Mouse (Mus musculus) gastrocnemius, adult 2 months (tissue): Measurements from ENCODE around the gene Eif5b. TPM values are rescaled to one million over a fixed set of nuclear protein-coding genes. Genes with fewer than 3 reads are reported as not detected.
"Not testable (repeated sequence)": the region's sequence is repeated elsewhere in the genome, so short reads cannot be mapped to it uniquely, and the experiment has no call there.

Source experiments
- DNase-seq: peaks from one replicate; pipeline ENCODE4 v3.0.0; 2022
- H3K27ac ChIP-seq: fragments of 200-600 bp; 2 replicates; pipeline ENCODE4 v1.8.1; 2022; ENCODE audit warnings: mild to moderate bottlenecking
- H3K4me3 ChIP-seq: fragments of 200-600 bp; 2 replicates; pipeline ENCODE4 v1.8.1; 2022; ENCODE audit warnings: mild to moderate bottlenecking, moderate library complexity
- CTCF ChIP-seq: fragments of 200-600 bp; IDR thresholded peaks from 2 replicates; pipeline ENCODE4 v1.8.1; 2022; ENCODE audit warnings: antibody characterized with exemption, mild to moderate bottlenecking, moderate library complexity
- intact Hi-C: fragments of 180-260 bp; cut with DNase I; formaldehyde crosslinking; loops from one replicate; pipeline ENCODE4 v1.15.1; 2025
- total RNA-seq, 2 experiments: library from RNA; stranded (reverse); gene quantifications; 2 replicates each; pipeline ENCODE4 v1.2.3; 2021

Gene Eif5b
- total RNA-seq, 2 experiments from 2014 or later = 42.9 to 44.5 TPM

- TF ChIP-seq CTCF = no peak
- no peak overlapping the region for H3K4me3 ChIP-seq
- peak overlapping the region; percentile 32; the same call in 1 of the 2 replicates for H3K27ac ChIP-seq
- intact Hi-C loops = no loop called here
- DNase-seq = no peak
Observed at GRCm38 (mm10) chr1:38012509-38012908, 14.7 kb downstream of the Eif5b start.

GRCm38 (mm10) chr1:38014551-38015203, 16.9 kb downstream of the Eif5b start:
- no peak for TF ChIP-seq CTCF
- DNase-seq = no peak
- no peak overlapping the region for H3K27ac ChIP-seq
- intact Hi-C loops = no loop called here
- H3K4me3 ChIP-seq = no peak overlapping the region

DNA sequence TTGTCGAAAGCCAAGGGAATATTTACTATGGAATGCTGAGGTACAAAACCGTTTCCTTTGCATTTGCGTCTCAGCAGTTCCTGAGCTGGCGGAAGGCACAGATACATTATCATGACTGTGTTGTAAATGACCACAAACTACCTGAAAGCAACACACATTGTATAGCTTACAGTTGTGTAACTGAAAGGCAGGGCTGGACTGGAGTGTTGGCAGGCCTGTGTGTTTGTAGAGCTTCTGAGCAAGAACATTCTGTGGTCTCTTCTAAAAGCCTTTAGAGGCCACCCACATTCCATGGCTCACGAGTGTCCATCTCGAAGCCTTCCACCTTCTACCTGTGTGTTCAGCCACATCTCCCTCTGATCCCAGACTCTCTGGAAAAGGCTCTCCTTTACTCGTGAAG, 29.5 kb downstream of the Eif5b start:
- intact Hi-C loops = no loop called here
- no peak overlapping the region for H3K27ac ChIP-seq
- DNase-seq = no peak
- TF ChIP-seq CTCF = no peak
- no peak overlapping the region for H3K4me3 ChIP-seq

GRCm38 (mm10) chr1:38031391-38031790, 33.6 kb downstream of the Eif5b start:
- Histone ChIP-seq H3K4me3 (no peak overlapping the region), H3K27ac (peak overlapping the region; percentile 20; the same call in 1 of the 2 replicates)
- intact Hi-C loops = no loop called here
- no peak for TF ChIP-seq CTCF
- DNase-seq = no peak

GRCm38 (mm10) chr1:38035521-38035920, 37.7 kb downstream of the Eif5b start:
- H3K4me3 ChIP-seq = no peak overlapping the region
- intact Hi-C loops = no loop called here
- no peak for DNase-seq
- no peak overlapping the region for H3K27ac ChIP-seq
- no peak for TF ChIP-seq CTCF

- Histone ChIP-seq H3K4me3 (no peak overlapping the region), H3K27ac (no peak overlapping the region)
- DNase-seq = no peak
- intact Hi-C loops = no loop called here
- TF ChIP-seq CTCF = no peak
Observed at GRCm38 (mm10) chr1:38037375-38037774, 39.6 kb downstream of the Eif5b start.

GRCm38 (mm10) chr1:38038898-38039297, 41.1 kb downstream of the Eif5b start:
- Histone ChIP-seq H3K4me3 (no peak overlapping the region), H3K27ac (no peak overlapping the region)
- no peak for DNase-seq
- no peak for TF ChIP-seq CTCF
- intact Hi-C loops = no loop called here

DNA sequence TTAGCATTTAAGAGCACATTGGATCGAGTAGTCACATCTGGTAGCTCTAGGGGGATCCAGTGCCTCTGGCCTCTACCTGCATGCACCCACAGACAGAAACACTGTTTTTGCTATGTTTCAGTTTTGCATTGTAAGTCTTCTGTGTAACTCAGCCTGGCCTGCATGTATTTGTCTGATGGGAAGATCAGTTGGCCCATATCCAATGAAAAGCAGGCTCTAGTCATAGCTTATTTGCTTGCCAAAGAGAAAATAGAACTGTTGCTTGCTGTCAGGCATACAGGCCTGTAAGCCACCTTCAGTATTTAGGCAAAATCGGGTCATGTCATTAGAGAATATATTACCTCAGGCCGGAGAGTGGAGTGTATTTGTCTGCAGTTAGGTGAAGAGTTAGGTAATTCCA, 50.3 kb downstream of the Eif5b start:
- no peak for DNase-seq
- intact Hi-C loops = no loop called here
- Histone ChIP-seq H3K4me3 (no peak overlapping the region), H3K27ac (no peak overlapping the region)
- TF ChIP-seq CTCF = no peak

GRCm38 (mm10) chr1:38049562-38049961, 51.8 kb downstream of the Eif5b start:
- DNase-seq = no peak
- intact Hi-C loops = no loop called here
- no peak for TF ChIP-seq CTCF
- Histone ChIP-seq H3K4me3 (no peak overlapping the region), H3K27ac (no peak overlapping the region)

- no peak overlapping the region for H3K27ac ChIP-seq
- intact Hi-C loops = no loop called here
- H3K4me3 ChIP-seq = no peak overlapping the region
- no peak for TF ChIP-seq CTCF
- DNase-seq = no peak
Observed at GRCm38 (mm10) chr1:38055176-38055575, 57.4 kb downstream of the Eif5b start.

- Histone ChIP-seq H3K27ac (no peak overlapping the region), H3K4me3 (no peak overlapping the region)
- DNase-seq = no peak
- no peak for TF ChIP-seq CTCF
- intact Hi-C loops = no loop called here
Observed at GRCm38 (mm10) chr1:38058417-38058816, 60.6 kb downstream of the Eif5b start.

DNA sequence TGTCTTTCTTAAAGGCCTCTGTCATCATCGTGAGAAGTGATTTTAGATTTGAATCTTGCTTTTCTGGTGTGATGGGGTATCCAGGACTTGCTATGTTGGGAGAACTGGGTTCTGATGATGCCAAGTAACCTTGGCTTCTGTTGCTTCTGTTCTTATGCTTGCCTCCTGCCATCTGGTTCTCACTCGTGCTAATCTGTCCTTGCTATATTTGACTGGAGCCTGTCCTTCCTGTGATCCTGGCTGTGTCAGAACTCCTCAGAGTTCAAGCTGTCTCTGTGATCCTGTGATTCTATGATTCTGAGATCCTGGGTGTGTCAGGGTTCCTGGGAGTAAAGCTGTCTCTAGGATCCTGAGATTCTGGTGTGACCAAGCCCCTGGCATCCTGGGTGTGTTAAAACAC, 64.3 kb downstream of the Eif5b start:
- H3K27ac ChIP-seq, intact Hi-C loops, DNase-seq, H3K4me3 ChIP-seq: not testable (repeated sequence)

DNA sequence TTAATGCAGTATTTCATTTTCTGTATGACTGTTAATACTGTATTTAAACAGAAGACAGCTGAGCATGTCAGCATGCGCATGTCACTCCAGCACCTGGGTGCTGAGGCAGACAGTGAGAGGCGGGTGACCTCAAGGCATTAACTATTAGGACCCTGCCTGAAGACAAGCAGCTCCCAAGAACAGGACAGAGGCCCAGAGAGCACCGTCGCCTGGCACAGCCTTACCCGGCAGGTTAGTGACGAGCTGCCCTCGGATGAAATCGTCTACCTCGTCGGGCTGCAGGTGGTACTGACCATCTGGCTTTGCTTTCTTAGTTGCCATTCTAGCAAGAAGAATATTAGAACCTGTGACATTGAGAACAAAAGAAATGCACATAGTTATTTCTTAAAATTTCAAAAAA, 69.5 kb downstream of the Eif5b start:
- no peak for TF ChIP-seq CTCF
- intact Hi-C loops = no loop called here
- no peak for DNase-seq
- no peak overlapping the region for H3K4me3 ChIP-seq
- no peak overlapping the region for H3K27ac ChIP-seq

- intact Hi-C loops = no loop called here
- no peak overlapping the region for H3K27ac ChIP-seq
- TF ChIP-seq CTCF = no peak
- H3K4me3 ChIP-seq = no peak overlapping the region
- DNase-seq = no peak
Observed at GRCm38 (mm10) chr1:38071326-38071725, 73.5 kb downstream of the Eif5b start.
